In genomic region chr5:72832904-72833765, GRCm38 (mm10) we compare ENCODE assay signal across 20 mouse cellular contexts. TPM values are rescaled to one million over a fixed set of nuclear protein-coding genes. Genes with fewer than 3 reads are reported as not detected.
DNase-seq lines count a peak whose midpoint lies in the region; ATAC-seq and TF ChIP-seq lines count a peak whose summit lies in the region.
"Had no signal": no experiment of that assay in that cellular context is flagged by ENCODE, and none has a peak within 500 bp of the region (broad histone marks: within the 10 kb centered on the region; RNA-seq: fewer than 3 reads in every experiment).

No protein-coding gene starts in this region.

- H3K27me3 ChIP-seq in lung, embryonic 16.5 days (ENCODE audit: control insufficient read depth, insufficient read depth, low read depth, low read length): no peaks in the 10 kb centered on the region
- H3K27me3 ChIP-seq in intestine, postnatal 0 days (replicated peaks; ENCODE audit: control insufficient read depth, insufficient read depth, low read length): no peaks in the 10 kb centered on the region
- no peaks in the 10 kb centered on the region for H3K27me3 ChIP-seq in kidney, embryonic 15.5 days
- H3K27me3 ChIP-seq: embryonic facial prominence, embryonic 15.5 days; neural tube, embryonic 13.5 days had no signal

- no peak for TF ChIP-seq CTCF in intestine, postnatal 0 days (IDR thresholded peaks at IDR 0.05; ENCODE audit: low read depth)

- H3K4me1 ChIP-seq in lung, embryonic 16.5 days (replicated peaks; ENCODE audit: control insufficient read depth, insufficient read depth, low read length): no peaks in the 10 kb centered on the region
- H3K4me1 ChIP-seq in intestine, postnatal 0 days (replicated peaks; ENCODE audit: control insufficient read depth, insufficient read depth, low read length): 0 out of 2 replicates have a peak, but pooled peaks cover 5% of the 10 kb centered on the region
- peaks cover 15% of the 10 kb centered on the region for H3K4me1 ChIP-seq in kidney, embryonic 15.5 days
- H3K4me1 ChIP-seq: embryonic facial prominence, embryonic 15.5 days; forebrain, embryonic 10.5 days; neural tube, embryonic 13.5 days had no signal

- H3K9ac ChIP-seq in lung, embryonic 16.5 days (ENCODE audit: low read length): no peak overlapping the region
- H3K9ac ChIP-seq in intestine, postnatal 0 days (ENCODE audit: low read depth, low read length): 0 out of 2 replicates have a peak overlapping the region, but pooled peaks have one; percentile 7
- no peak overlapping the region for H3K9ac ChIP-seq in kidney, embryonic 15.5 days
- H3K9ac ChIP-seq: embryonic facial prominence, embryonic 15.5 days; hindbrain, embryonic 14.5 days; neural tube, embryonic 13.5 days had no signal

- ATAC-seq in lung, embryonic 16.5 days (ENCODE audit: low read depth): peak; percentile 70
- peak; percentile 57 for ATAC-seq in intestine, postnatal 0 days
- ATAC-seq in megakaryocyte-erythroid progenitor cell, adult 5-6 weeks (replicated peaks; ENCODE audit: low FRiP score, low TSS enrichment, poor library complexity, severe bottlenecking): peak; percentile 65
- no peak for ATAC-seq in kidney, embryonic 15.5 days (replicated peaks; ENCODE audit: low FRiP score)

- intact Hi-C loops in heart, postnatal 36 days (cut with DNase I): no loop called here

- WGBS in lung, embryonic 16.5 days: 56% methylated on average over 15 of the region's 15 CpGs
- WGBS in intestine, postnatal 0 days: 56% methylated on average over 15 of the region's 15 CpGs
- WGBS in kidney, embryonic 15.5 days: 76% methylated on average over 15 of the region's 15 CpGs

- no peaks in the 10 kb centered on the region for H3K9me3 ChIP-seq in lung, embryonic 16.5 days (ENCODE audit: control insufficient read depth, low read length)
- H3K9me3 ChIP-seq in intestine, postnatal 0 days (ENCODE audit: control insufficient read depth): 0 out of 2 replicates have a peak, but pooled peaks cover 4% of the 10 kb centered on the region
- no peaks in the 10 kb centered on the region; the same call in 1 of the 2 replicates for H3K9me3 ChIP-seq in kidney, embryonic 15.5 days (replicated peaks)
- H3K9me3 ChIP-seq: embryonic facial prominence, embryonic 15.5 days; neural tube, embryonic 13.5 days had no signal

- H3K36me3 ChIP-seq in lung, embryonic 16.5 days (ENCODE audit: control insufficient read depth, insufficient read depth, low read length): no peaks in the 10 kb centered on the region
- no peaks in the 10 kb centered on the region for H3K36me3 ChIP-seq in intestine, postnatal 0 days (ENCODE audit: control insufficient read depth, insufficient read depth)
- no peaks in the 10 kb centered on the region for H3K36me3 ChIP-seq in kidney, embryonic 15.5 days
- H3K36me3 ChIP-seq: embryonic facial prominence, embryonic 15.5 days; forebrain, embryonic 10.5 days; neural tube, embryonic 13.5 days had no signal

- H3K27ac ChIP-seq in lung, embryonic 16.5 days (ENCODE audit: low read length): no peak overlapping the region
- peak overlapping the region; percentile 62 for H3K27ac ChIP-seq in intestine, postnatal 0 days (ENCODE audit: low read depth, low read length)
- no peak overlapping the region for H3K27ac ChIP-seq in kidney, embryonic 15.5 days
- H3K27ac ChIP-seq: embryonic facial prominence, embryonic 15.5 days; forebrain, embryonic 10.5 days; hindbrain, embryonic 14.5 days; left cerebral cortex, adult 2 months; neural tube, embryonic 13.5 days had no signal

- no peak overlapping the region for H3K4me2 ChIP-seq in lung, embryonic 16.5 days (ENCODE audit: low read depth, low read length)
- peak overlapping the region; percentile 48 for H3K4me2 ChIP-seq in intestine, postnatal 0 days (replicated peaks; ENCODE audit: low read depth)
- H3K4me2 ChIP-seq in kidney, embryonic 15.5 days: no peak overlapping the region
- H3K4me2 ChIP-seq: embryonic facial prominence, embryonic 15.5 days; hindbrain, embryonic 14.5 days; neural tube, embryonic 13.5 days had no signal

- peak; percentile 80 for DNase-seq in heart, adult 11 months
- DNase-seq in heart, postnatal 36 days: no peak
- DNase-seq in lung, postnatal 10 days: no peak
- DNase-seq in cerebellum, postnatal 25 days: no peak
- DNase-seq: adrenal gland, postnatal 14 days; cerebellum, adult 9-10 months; embryo, embryonic 11 days; gastrocnemius, postnatal 14 days; heart, postnatal 14 days; kidney, adult 11 months; kidney, postnatal 25 days had no signal

- H3K4me3 ChIP-seq in lung, embryonic 16.5 days (ENCODE audit: low read length): no peak overlapping the region
- H3K4me3 ChIP-seq in intestine, postnatal 0 days (ENCODE audit: low read depth, low read length): no peak overlapping the region
- H3K4me3 ChIP-seq in kidney, embryonic 15.5 days (replicated peaks): no peak overlapping the region
- H3K4me3 ChIP-seq: embryonic facial prominence, embryonic 15.5 days; forebrain, embryonic 10.5 days; left cerebral cortex, adult 2 months; neural tube, embryonic 13.5 days had no signal

RNA-seq across cellular contexts. Expression of gene Tec, which starts 35.1 kb away (rescaled TPM):
- 10 to 100 TPM; 11.0 to 16.9 TPM for total RNA-seq in heart, postnatal 36 days (2021)
- 4.0 and 4.1 TPM in 2 replicates for polyA plus RNA-seq in lung, embryonic 16.5 days (2015; fragmentation: Nextera tagmentation; extraction: Ambion mirVana)
- polyA plus RNA-seq in intestine, postnatal 0 days (2015; fragmentation: Nextera tagmentation; extraction: Ambion mirVana): 12.4 and 14.7 TPM in 2 replicates
- 4.8 and 10.0 TPM in 2 replicates for total RNA-seq in megakaryocyte-erythroid progenitor cell, adult 5-6 weeks (2014; fragmentation: Nextera tagmentation)
- 16.3 and 21.6 TPM in 2 replicates for total RNA-seq in megakaryocyte-erythroid progenitor cell, adult 5-6 weeks (2017)
- polyA plus RNA-seq in kidney, embryonic 15.5 days (2015; fragmentation: Nextera tagmentation; extraction: Ambion mirVana): 8.4 and 8.6 TPM in 2 replicates
